In the genomic region with DNA sequence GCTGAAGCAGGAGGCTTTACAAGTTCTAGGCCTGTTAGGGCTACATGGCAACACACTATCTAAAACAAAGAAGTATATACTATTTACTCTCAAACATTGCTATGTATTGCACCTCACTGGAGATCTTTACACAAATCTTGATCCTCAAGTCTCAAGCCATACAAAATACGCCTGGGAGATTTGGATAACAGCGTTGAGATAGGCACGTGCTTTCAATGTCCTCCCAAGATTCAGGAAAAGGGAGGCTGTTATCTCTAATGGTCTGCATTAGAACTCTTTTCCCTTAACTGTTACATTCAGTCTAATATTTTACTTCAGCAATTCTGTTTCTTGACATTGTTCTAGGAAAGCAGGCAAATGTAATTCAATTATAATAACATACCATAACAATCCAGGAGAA, we compare ENCODE assay signal across 39 mouse cellular contexts. TPM values are rescaled to one million over a fixed set of nuclear protein-coding genes. Genes with fewer than 3 reads are reported as not detected.
"Had no signal": no experiment of that assay in that cellular context is flagged by ENCODE, and none has a peak within 500 bp of the region (broad histone marks: within the 10 kb centered on the region; RNA-seq: fewer than 3 reads in every experiment).

No protein-coding gene starts in this region.

- H3K4me2 ChIP-seq: embryonic facial prominence, embryonic 12.5 days; embryonic facial prominence, embryonic 13.5 days; embryonic facial prominence, embryonic 15.5 days; forebrain, embryonic 12.5 days; forebrain, embryonic 13.5 days; forebrain, embryonic 15.5 days had no signal

- H3K9me3 ChIP-seq: embryonic facial prominence, embryonic 10.5 days; embryonic facial prominence, embryonic 12.5 days; embryonic facial prominence, embryonic 13.5 days; embryonic facial prominence, embryonic 15.5 days; forebrain, embryonic 10.5 days; forebrain, embryonic 12.5 days; forebrain, embryonic 13.5 days; forebrain, embryonic 15.5 days had no signal

- DNase-seq: cerebellum, adult 2 months; cerebellum, adult 8-10 months; cerebellum, adult 9-10 months; cerebellum, adult 9-11 months; cerebellum, postnatal 10 days; cerebellum, postnatal 14 days; cerebellum, postnatal 25 days; cerebellum, postnatal 36 days; embryo, embryonic 11 days; forebrain, postnatal 0 days; gastrocnemius, adult 2 months; gastrocnemius, postnatal 10 days; gastrocnemius, postnatal 14 days; gastrocnemius, postnatal 25 days; gastrocnemius, postnatal 36 days; heart, adult 11 months; heart, adult 18-20 months had no signal

- H3K4me1 ChIP-seq: embryonic facial prominence, embryonic 10.5 days; forebrain, embryonic 10.5 days; forebrain, embryonic 12.5 days; forebrain, embryonic 13.5 days; forebrain, embryonic 15.5 days had no signal

- H3K27me3 ChIP-seq: embryonic facial prominence, embryonic 12.5 days; embryonic facial prominence, embryonic 13.5 days; embryonic facial prominence, embryonic 15.5 days; forebrain, embryonic 12.5 days; forebrain, embryonic 13.5 days; forebrain, embryonic 15.5 days had no signal

- H3K36me3 ChIP-seq: embryonic facial prominence, embryonic 12.5 days; forebrain, embryonic 12.5 days; forebrain, embryonic 15.5 days had no signal

- H3K9ac ChIP-seq: embryonic facial prominence, embryonic 12.5 days; embryonic facial prominence, embryonic 13.5 days; embryonic facial prominence, embryonic 15.5 days; forebrain, embryonic 12.5 days; forebrain, embryonic 13.5 days; forebrain, embryonic 15.5 days; forebrain, postnatal 0 days had no signal

- H3K4me3 ChIP-seq: embryonic facial prominence, embryonic 10.5 days; embryonic facial prominence, embryonic 12.5 days; embryonic facial prominence, embryonic 13.5 days; embryonic facial prominence, embryonic 15.5 days; erythroblast, embryonic 14.5 days; forebrain, embryonic 10.5 days; forebrain, embryonic 12.5 days; forebrain, embryonic 13.5 days; forebrain, embryonic 15.5 days; gastrocnemius, adult 2 months had no signal

- H3K27ac ChIP-seq: embryonic facial prominence, embryonic 10.5 days; embryonic facial prominence, embryonic 12.5 days; embryonic facial prominence, embryonic 13.5 days; embryonic facial prominence, embryonic 15.5 days; forebrain, embryonic 10.5 days; forebrain, embryonic 12.5 days; forebrain, embryonic 13.5 days; forebrain, embryonic 15.5 days; gastrocnemius, adult 2 months had no signal

- ATAC-seq: forebrain, embryonic 13.5 days; forebrain, embryonic 14.5 days; forebrain, embryonic 15.5 days; forebrain, embryonic 16.5 days; forebrain, postnatal 0 days had no signal

RNA-seq across cellular contexts. Expression of gene Gm17622, which starts 36.5 kb away (rescaled TPM):
- total RNA-seq: common myeloid progenitor, adult 5-6 weeks; forebrain, postnatal 0 days; gastrocnemius, adult 18-20 months; gastrocnemius, adult 2 months; gastrocnemius, adult 8-10 months; gastrocnemius, postnatal 10 days; gastrocnemius, postnatal 14 days; gastrocnemius, postnatal 25 days; gastrocnemius, postnatal 36 days; gastrocnemius, postnatal 4 days; granulocyte monocyte progenitor cell, adult 5-6 weeks; heart, adult 18-20 months had no signal
- polyA plus RNA-seq: cerebellum, adult 2 months; cortical plate, adult 2 months; embryonic facial prominence, embryonic 10.5 days; embryonic facial prominence, embryonic 11.5 days; embryonic facial prominence, embryonic 12.5 days; embryonic facial prominence, embryonic 13.5 days; embryonic facial prominence, embryonic 14.5 days; embryonic facial prominence, embryonic 15.5 days; erythroblast, embryonic 14.5 days; forebrain, embryonic 10.5 days; forebrain, embryonic 11.5 days; forebrain, embryonic 12.5 days; forebrain, embryonic 13.5 days; forebrain, embryonic 14.5 days; forebrain, embryonic 15.5 days; forebrain, embryonic 16.5 days; forebrain, postnatal 0 days; frontal cortex, adult 2 months; gonadal fat pad, adult 2 months had no signal

RNA-seq across cellular contexts. Expression of gene Ankdd1b, which starts 56.0 kb away (rescaled TPM):
- total RNA-seq: common myeloid progenitor, adult 5-6 weeks; forebrain, postnatal 0 days; gastrocnemius, postnatal 25 days; granulocyte monocyte progenitor cell, adult 5-6 weeks had no signal
- polyA plus RNA-seq: embryonic facial prominence, embryonic 11.5 days; forebrain, embryonic 10.5 days; forebrain, embryonic 11.5 days; forebrain, embryonic 12.5 days; forebrain, embryonic 13.5 days; forebrain, embryonic 14.5 days; forebrain, embryonic 15.5 days; forebrain, embryonic 16.5 days; forebrain, postnatal 0 days had no signal
